Mouse (Mus musculus) retina, embryonic 14.5 days (tissue): ENCODE measurements around the gene Tcp11l1.

Source experiments
- DNase-seq: peaks from one replicate; pipeline ENCODE4 v3.0.0-alpha.2; 2015; ENCODE audit warnings: low spot score

Gene Tcp11l1

GRCm38 (mm10) chr2:104710670-104711370, 1.1 kb downstream of the Tcp11l1 start:
- peak; percentile 5 for DNase-seq

- no peak for DNase-seq
Measured at GRCm38 (mm10) chr2:104709786-104710337, 2.1 kb downstream of the Tcp11l1 start.

DNA sequence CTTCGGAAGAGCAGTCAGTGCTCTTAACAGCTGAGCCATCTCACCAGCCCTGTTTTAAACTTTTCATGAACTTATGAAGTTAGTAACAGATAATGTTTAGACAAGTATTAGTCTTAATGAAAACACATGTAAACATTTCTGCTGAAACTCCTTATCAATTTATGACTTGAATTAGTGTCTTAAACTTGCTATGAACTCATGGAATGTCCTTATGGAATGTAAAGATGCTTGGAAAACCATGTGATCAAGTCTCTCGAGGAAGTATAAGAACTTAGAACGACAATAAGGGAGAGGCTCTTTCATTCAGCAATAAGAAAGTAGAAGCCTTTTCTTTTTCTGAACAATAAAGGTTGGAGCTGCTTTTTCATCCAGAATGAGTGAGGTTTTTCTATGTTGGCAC, 7.6 kb downstream of the Tcp11l1 start:
- no peak for DNase-seq

DNA sequence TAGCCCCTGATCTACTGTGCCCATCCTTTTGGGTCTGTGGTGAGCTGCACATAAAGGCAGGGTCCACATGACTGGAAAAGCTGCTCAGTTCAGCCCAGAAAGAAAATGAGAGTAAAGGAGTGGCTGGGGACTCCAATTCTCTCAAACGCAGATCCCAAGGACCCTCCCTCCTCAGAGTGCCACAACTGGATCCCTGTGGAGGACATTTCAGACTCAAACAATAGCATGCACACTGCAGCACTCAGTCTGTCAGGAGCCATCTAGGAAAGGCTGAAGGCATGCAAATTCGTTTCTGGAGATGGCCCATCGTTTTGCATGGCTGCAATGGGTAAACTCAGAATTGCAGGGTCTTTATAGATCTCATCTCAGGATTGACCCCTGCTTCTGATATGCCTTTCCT, 8.8 kb downstream of the Tcp11l1 start:
- no peak for DNase-seq

DNA sequence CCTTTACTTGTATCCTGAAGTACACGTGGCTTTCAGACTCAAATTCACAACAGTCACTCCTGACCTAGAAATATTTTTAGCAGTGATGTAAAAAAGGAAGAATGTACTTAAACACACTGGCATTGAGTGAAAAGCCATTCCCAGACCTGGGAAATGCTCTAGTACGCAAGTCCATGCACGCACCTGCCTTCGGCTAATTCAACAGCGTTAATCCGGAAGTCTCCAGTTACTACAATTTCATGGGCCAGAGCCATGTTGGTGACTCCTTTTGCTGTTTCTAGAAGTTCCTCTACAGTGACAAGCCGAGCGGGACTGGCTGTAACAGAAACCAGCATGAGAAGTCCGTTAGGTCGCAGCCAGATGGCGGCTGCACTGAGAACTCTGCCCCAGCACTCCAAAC, 12.3 kb downstream of the Tcp11l1 start:
- no peak for DNase-seq

DNA sequence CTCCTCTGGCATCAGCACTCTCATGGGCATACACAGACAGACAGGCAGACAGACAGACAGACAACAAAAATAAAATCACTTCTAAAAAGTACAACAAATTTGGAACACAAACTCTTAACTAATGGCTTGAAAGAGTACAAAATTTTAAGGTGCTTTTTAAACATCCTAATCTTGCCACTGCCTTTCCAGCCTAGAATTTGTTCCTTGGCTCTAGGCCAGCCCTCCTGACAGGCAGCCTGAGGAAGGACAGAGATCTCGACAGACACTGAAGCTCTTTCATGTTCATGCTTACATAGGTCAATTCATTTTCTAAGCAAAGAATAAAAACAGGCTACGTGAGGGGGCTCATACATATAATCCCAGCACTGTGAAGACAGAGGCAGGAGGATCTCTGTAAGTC, 19.4 kb downstream of the Tcp11l1 start:
- no peak for DNase-seq

DNA sequence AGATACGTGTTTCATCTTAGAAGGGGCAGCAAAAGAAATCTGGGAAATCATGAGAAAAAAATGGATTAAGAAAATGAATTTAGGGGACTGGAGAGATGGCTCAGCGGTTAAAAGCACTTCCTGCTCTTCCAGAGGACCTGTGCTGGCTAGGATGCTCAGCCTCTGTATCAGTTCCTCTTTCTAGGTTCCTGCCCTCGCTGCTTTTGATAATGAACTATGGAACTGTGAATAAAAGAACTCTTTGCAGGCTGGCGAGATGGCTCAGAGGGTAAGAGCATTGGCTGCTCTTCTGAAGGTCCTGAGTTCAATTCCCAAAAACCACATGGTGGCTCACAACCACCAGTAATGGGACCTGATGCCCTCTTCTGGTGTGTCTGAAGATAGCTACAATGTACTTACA, 21.2 kb downstream of the Tcp11l1 start:
- DNase-seq, result no peak

- no peak for DNase-seq
Measured at GRCm38 (mm10) chr2:104688724-104689123, 23.2 kb downstream of the Tcp11l1 start.

DNA sequence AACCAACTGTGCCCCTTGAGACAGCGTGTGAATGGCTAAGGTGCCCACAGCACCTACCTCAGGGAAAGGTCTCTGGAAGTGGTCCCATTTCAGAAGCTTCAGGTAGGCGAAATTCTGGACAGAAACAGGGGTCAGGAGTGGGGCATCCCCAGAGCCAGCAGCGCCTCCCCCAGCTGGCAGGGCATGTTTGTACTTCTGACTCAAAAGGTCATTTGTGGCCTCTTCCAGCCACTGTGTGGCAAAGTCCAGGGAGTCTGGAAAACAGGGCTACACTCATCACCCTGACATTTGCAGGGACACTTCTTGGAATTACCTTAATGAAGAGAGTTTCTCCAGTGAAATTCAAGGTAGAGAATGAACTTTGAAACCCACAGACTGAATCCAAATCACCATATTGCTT, 23.6 kb downstream of the Tcp11l1 start:
- no peak for DNase-seq

- no peak for DNase-seq
Measured at GRCm38 (mm10) chr2:104687261-104687660, 24.7 kb downstream of the Tcp11l1 start.

GRCm38 (mm10) chr2:104685418-104685817, 26.6 kb downstream of the Tcp11l1 start:
- DNase-seq, result peak; percentile 95

GRCm38 (mm10) chr2:104684771-104685170, 27.2 kb downstream of the Tcp11l1 start:
- DNase-seq, result no peak

DNA sequence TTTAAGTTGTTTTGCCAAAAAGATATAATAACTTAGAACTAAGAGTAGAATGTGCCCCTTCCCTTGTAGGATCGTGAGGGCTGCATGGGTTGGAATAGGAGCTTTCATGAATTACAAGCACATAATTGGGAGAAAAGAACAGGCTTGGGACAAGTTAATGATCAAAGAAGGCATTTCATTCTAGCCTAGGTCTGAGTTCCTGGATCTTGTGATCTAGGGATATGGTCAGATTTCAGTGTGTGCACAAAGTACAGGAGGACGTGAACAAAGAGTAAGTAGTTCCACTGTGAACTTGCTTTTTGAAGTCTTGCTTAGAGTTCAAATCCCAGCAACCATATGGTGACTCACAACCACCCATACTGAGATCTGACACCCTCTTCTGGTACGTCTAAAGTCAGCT, 34.6 kb downstream of the Tcp11l1 start:
- DNase-seq, result no peak

DNA sequence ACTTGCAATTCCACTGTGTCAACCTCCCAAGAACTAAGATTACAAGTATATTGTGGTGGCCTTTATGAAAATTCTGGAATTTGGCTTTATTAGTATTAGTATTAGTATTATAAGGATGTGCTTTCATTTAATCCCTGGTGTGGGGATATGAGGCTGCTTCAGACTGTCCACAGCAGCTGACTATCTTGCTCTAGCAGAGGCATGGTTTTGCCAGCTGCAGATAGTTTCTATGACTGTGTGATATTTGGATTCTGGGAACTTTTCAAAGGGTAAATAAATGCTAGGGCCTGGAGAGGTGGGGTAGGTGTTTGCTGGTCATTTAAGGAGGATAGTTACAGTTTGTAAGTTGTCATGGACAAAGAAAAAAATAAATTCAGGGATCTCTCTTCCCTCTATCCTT, 40.2 kb downstream of the Tcp11l1 start:
- DNase-seq, result no peak

DNA sequence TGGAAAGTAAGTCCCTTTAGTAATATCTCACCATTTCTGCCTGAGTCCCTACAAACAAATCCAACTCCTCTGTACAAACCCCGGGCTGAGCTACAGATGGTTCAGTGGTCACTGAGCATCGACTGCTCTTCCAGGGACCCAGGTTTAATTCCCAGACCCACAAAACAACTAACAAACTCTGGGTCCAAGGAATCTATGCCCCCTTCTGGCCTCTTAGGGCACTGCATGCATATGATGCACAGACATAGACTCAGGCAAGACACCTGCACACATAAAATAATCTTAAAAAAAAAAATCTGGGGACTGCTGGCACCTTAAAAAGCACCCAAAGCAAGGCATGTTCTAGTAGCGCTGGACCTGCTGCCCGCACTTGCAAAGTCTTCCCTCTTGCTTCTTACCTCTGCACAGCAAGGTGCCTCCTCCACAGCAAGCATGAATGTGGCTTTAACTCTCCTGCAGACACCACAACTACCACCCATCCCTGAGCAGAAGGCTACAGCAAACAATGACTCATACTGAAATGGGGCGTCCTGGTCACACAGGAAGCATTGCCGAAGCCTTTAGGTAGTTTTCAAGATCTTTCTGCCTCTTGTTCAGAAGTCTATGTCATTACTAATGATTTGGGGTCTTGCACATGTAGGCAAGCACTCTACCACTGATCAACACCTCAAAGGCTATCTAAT, 42.7 kb downstream of the Tcp11l1 start:
- DNase-seq, result peak; percentile 12

- no peak for DNase-seq
Measured at GRCm38 (mm10) chr2:104663372-104664100, 48.4 kb downstream of the Tcp11l1 start.

- DNase-seq, result no peak
Measured at GRCm38 (mm10) chr2:104658659-104659058, 53.3 kb downstream of the Tcp11l1 start.

- DNase-seq, result no peak
Measured at GRCm38 (mm10) chr2:104615985-104616711, 95.8 kb downstream of the Tcp11l1 start.

DNA sequence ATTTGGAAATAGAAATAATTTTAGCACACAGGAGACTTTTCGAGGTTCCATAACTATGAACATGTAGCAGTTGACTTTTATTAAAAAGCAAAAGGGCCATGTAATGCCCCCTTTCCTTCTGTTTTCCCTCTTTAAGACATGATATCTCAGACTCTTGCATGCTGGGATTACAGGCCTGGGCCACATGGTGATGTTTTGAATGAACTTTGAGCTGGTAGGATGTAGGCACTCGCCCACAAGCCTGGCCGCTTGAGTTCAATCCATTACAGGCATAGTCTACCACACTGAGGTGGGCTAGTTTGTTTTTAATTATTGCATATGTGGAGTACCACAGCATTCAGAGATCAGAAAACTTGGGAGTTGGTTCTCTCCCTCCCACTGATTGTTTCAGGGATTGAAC, 97.2 kb downstream of the Tcp11l1 start:
- DNase-seq, result no peak
